Mouse (Mus musculus) ovary, postnatal 14 days (tissue): ENCODE measurements around the gene Enpp5.

ENCODE experiments used
- DNase-seq: peaks from one replicate; pipeline ENCODE4 v3.0.0; 2022; ENCODE audit warnings: low spot score

Gene Enpp5

DNA sequence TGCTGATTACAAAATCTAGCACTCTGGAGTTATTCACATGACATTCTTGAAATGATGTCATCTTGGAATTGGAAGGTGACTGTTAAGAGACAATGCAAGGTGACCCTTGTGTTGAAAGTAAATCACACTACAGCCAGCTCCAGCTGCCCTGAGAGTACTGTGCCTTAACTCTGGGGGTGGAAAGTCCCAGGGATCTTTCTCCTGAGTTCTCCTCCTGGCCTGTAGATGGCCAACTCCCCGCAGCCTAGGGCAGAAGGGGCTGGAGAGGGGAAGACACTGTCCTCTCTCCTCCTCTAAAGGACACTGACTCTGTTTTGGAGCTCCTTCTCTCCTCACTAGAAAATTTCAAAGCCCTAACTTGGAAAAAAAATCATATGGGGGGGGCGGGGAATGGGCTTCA is 12.9 kb downstream of the Enpp5 start:
- no peak for DNase-seq

DNA sequence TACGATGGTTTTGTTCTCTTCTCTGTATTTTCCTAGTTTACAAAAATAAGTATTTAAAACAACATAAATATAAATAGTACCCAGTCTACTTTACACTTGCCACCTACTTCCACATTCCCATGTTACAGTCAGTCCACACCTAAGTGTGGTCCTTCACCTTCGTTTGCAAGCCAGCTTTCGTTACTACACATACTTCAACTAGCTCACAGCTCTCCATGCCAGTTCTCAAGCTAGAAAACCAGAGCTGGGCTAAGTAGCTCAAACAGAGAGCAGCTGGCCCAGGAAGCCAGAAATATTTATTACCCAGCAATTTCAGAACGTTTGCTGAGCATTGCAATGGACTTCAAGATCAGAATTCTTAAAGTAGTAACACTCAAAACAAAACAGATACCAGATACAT is 21.9 kb downstream of the Enpp5 start:
- DNase-seq = no peak

DNA sequence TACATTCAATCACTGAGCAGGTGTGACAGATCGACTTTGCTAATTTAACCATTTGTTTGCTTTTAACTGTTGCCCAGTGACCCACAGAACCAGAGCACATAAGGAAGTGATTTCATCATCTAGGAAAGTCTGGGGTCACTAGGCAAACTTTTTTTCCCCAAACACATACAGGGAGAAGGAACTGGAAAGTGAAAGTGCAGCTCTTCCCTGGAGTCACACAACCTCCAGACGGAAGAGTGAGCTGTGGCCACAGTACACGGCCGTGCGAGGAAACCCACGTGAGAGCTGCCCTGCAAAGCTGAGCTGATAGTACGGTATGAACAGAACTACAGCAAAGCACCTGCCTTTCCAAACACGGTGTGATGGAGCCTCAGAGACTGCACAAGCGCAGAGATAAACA is 22.3 kb downstream of the Enpp5 start:
- no peak for DNase-seq

DNA sequence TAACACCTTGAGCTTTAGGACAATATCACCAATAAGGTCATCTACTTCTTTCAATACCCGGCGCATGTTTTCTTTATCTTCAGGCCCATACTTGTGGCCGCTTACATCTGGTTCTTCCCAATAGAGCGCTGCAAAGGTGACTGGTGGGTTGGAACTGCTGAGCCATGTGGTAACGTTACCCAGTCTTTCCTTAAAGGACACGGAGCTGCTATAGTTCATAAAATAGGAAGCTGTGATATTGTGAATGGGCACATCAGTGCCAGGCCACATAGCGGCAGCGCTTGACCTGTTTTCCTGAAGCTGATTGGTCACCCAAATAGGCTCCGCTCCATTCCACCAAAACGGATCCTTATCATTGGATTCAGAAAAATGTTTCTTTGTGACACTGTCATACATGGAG is 23.3 kb downstream of the Enpp5 start:
- no peak for DNase-seq

DNA sequence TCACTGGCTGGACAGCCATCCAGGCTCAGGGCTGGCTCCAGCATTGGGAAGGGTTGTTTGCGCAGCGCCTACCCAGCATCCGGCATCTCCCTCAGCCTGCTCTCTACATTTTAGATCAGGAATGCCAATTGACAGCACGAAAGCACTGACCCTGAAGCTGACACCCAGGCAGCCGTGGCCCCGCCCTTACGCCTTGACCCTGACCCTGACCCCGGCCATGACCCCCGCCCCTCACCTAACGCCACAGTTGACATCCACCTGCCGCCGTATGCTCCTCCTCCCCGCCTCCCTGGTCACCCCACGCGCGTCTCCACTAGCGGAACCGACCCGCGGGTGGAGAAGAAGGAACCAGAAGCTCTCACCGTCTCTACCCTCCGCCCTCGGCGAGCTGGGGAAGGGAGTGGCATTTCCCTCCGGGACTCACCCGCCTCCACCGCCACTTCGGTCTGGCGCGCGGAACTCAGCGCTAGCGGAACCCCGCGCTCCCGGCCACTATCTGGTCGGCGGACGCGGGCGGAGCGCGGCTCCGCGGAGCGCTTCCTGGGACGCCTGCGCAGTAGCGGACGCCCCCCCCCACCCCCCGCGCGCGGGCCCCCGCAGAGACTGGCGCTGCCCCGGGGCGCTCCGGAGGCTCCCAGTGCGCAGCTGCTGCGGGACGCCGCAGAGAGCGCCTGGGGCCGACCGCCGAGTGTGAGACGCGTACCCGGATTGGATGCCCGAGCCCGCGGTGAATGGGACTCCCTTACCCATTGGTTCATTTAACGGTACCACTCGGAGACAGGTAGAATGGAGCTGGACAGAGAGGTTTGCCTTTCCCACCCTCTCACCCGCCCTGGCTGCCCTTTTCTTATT is 26.9 kb downstream of the Enpp5 start, which contains the start of gene Enpp4:
TSS of gene Enpp4 (minus strand) at position 523 of the 852 bp plus-strand sequence.
- DNase-seq = peak; percentile 86

DNA sequence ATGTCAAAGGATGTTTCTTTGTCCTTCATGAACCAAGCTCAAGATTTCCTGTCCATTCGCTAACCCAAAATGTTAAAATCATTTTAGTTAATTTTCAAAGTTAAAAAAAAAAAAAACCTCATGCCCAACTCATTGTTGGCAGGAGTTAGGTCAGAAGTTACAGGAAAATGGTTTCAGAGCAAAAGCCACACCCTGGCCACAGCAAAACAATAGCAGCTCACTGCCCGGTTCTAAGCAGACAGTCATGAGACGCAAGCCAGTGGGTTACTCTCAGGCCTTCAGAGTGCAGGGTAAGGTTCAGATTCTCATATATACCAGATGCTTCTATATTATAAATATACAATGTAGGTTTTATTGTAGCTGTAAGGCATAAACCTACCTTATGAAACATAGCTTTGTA is 29.7 kb downstream of the Enpp5 start:
- no peak for DNase-seq

DNA sequence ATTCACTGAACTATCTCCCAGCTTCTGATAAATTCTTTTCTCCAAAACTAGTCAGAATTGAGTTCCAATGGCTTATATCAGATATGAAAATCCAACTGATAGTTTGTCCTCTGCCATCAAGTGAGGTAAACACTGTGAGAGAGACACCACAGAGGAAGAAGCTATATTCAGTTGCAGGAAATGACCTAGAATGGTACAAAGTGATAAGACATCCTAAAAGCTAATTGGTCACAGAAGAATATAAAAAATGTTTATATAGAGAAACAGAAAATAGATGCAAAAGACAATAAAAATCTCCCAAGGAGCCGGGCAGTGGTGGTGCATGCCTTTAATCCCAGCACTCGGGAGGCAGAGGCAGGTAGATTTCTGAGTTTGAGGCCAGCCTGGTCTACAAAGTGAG is 38.0 kb downstream of the Enpp5 start:
- DNase-seq = no peak

DNA sequence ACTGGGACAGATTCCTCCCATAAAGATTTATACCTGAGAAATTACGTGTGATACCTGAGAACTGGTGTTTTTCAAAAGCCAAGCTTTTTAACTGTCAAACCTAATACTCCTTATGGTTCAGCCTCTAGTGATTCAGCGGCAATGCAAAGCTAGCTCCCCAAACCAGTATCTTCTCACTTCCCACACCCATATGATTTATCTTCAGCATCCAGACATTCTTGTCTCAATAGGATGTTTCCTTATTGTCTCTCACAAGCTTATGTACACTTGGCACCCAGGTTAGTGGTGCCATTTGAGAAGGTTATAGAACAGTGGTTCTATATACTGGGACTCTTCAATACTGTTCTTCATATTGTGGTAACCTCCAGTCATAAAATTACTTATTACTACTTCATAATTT is 39.1 kb downstream of the Enpp5 start:
- DNase-seq = no peak

DNA sequence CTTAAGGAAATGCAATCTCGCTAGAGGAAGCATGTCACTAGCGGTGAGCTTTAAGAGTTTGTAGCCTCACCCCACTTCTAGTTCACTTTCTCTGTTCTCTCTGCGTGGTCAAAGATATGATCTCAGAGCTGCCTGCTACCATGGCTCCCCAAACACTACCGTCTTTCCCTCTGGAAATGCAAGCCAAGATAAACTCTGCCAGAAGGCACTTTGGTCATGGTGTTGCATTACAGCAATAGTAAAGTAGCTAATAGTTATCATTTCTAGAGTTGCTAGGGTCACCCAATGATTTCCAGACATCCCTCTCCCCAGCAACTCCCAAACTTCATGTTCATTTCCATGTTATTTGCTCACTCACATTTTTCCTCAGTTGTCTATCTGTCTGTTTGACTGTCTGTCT is 39.6 kb downstream of the Enpp5 start:
- no peak for DNase-seq

DNA sequence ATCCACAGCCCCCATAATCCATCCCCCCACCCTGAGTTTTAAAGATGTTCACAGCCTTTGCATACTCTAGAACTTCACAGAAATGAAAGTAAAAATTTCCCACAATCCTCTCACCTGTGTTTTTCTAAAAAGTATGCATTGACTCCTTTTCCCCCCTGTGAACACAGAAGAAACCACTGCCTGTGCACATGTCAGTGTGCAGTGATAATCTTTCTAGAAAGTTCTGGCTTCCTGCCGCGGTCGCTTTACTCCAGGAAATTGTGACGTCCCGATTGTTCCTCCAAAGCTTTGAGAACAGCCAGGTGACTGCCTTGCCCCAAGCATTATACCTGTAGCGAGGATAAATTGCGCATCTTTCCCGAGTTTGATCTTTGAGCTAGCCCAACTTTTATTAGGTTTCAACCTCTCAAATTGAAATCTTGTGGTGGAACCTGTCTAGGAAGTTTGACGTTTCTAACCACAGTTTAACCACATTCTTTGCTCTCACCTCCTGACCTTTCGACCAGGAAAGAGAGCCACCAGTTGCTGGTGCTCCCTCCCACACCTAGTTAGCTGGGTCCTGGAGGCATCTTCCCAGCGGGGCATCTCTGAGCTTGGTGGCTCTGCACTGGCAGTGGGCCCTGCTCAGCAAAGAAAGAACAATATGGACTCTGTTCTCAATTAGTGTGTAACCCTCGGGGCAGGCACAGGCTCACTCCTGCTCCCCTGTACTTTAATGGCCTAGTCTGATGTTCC is 42.9 kb downstream of the Enpp5 start:
- DNase-seq = no peak

DNA sequence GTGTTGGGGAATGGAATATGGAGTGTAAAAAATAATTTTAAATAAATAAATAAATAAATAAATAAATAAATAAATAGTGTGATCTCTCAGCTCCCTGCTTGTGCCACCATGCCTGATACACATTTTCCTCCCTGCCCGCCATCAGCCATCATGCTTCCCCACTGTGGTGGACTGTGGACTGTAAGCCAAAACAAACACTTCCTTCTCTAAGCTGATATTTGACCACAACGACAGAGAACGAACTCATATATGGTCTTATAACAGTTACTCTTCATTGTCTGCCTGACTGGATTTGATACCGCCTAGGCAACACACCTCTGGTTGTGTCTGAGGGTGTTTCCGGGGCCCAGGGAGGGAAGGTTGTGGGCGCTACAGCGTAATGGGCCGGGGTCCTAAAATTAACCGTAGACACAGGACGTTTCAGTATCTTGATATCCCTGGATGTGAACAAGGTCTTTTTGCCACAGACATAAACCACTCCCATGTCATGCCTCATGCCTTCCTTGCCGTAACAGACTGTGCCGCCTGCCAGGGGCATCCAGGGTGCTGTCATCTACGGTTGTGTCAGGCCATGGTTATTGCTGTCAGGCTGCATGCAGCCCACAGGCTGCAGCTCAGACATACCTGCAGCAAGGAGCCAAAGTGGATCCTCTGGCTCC is 50.6 kb downstream of the Enpp5 start:
- DNase-seq = no peak

DNA sequence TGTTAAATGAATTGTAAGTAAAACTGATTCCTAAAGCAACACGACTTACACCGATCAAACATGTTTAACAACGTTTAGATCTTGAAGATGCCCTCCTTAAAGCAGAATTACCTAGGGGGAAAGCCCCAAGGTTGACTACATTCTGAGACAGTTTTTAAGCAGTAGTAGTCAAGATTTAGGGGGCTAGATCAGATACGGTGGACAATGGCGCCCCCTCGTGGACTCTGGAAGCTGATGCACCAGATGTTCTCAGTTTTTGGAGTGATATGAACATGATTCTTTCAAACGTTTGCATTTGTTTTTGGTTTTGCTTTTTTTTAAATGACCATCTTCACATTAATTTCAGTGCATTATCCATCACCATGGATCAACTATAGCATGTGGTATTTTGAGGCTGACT is 51.8 kb downstream of the Enpp5 start:
- peak; percentile 58 for DNase-seq

DNA sequence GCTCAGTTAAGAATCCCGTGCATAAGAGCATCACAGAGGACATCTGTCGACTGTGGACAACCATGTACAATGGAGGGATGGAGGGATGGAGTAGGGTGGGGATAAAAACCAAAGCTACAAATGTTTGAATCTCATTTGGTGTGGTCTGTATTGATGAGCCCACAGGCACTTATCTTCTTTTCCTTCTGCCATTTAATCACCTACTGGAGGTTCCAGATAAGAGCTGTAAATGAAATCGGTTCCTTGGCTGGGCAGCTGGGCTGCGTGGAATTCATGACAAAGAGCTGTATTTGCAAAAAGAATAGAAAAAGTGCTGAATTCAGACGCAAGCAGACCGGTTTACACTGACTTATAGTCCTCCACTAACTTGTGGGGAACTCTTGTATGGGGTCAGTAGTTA is 55.5 kb downstream of the Enpp5 start:
- no peak for DNase-seq

DNA sequence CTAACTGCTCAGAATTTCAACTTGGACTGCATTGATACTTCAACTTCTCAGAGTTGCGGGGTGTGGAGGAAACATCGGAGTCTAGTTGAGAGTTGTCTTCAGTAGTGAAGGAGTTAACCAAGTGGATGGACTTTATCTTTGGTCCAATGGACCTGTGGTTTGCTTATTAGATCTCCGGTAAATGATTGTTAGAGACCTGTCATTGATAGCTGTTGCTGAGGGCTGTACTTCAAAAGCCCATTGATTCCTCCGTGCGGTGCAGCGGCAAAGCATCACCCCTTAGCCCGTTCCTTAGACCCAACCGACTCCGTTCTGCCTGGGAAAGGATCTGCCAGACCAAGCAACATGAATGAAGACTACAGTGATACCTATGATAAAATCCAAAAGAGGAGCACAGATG is 55.9 kb downstream of the Enpp5 start:
- DNase-seq = no peak

DNA sequence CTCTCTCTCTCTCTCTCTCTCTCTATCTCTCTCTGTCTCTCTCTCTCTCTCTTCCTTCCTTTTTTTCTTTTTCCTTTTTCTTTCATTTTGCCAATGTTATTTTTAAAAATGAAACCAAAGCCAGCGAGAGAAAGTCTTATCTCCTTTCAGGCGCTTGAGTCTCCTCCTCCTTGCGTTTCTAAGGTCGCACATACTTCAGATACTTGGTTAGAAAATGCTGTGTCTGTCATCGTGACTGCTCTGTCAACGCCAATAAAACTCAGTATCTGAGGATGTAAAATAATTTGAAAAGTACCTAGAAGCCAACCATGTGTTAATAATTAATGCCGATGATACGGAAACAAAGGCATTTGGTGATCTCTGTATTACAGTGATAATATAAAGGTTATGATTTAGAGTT is 57.4 kb downstream of the Enpp5 start:
- no peak for DNase-seq
